Mouse (Mus musculus) embryonic fibroblast, embryonic 13.5 days (primary cell): ENCODE data around the gene Hist1h2bk.

Experiments
- CTCF ChIP-seq: IDR thresholded peaks from 2 replicates; pipeline ENCODE4 v1.5.1; 2011; ENCODE audit warnings: mild to moderate bottlenecking, control low read depth, low read length, moderate library complexity, borderline replicate concordance; ENCODE audit not compliant: insufficient read depth
- POLR2A ChIP-seq: IDR thresholded peaks from 2 replicates; pipeline ENCODE4 v1.6.1; 2011; ENCODE audit warnings: low read depth, mild to moderate bottlenecking, control low read depth, low read length, moderate library complexity

DNA sequence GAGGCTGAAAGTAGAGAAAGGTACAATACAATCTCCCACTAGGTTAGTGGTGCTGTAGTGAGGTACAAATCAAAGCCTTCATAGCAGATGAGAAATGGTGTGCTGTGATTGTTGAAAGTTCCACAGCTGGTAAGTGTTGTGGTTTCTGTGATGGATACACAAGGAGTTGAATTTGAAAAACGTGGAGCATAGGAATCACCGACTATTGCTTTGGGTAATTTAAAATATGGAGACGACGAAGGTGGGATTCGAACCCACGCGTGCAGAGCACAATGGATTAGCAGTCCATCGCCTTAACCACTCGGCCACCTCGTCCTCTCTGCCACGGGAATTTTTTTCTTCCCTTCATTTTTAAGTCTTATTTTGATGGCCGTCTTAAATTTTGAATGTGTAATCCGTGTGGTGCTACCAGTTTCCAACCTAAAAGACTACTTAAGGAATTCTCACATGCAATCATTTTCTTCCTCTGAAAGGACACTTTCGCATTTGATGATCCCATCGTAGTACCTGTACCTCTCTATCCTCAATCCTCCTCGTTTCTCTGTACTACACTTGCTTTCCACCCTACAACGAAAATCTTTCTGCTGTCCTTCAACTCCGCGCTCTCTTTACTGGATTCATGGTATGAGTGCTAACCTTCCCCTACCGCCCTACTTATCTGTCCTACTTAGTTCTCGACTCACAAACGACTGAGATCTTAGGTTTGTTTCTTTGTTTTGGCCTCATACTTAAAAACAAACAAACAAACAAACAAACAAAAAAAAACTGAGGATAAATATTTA is 41.5 kb upstream of the Hist1h2bk start:
- TF ChIP-seq POLR2A, result no peak
- TF ChIP-seq CTCF, result no peak
